Mouse (Mus musculus) gastrocnemius, postnatal 36 days (tissue): Measurements from ENCODE around the gene Pacsin2. TPM values are rescaled to one million over a fixed set of nuclear protein-coding genes. Genes with fewer than 3 reads are reported as not detected.
"Not testable (repeated sequence)": the region's sequence is repeated elsewhere in the genome, so short reads cannot be mapped to it uniquely, and the experiment has no call there.

Experiments used
- DNase-seq, 2 experiments: peaks; one replicate each; pipeline ENCODE4 v3.0.0; 2022
- intact Hi-C: fragments of 180-260 bp; cut with DNase I; formaldehyde crosslinking; loops from one replicate; pipeline ENCODE4 v1.15.1; 2025
- total RNA-seq, 2 experiments: library from RNA; stranded (reverse); gene quantifications; 2 replicates each; pipeline ENCODE4 v1.2.3; 2021

Gene Pacsin2
- total RNA-seq, 2 experiments from 2014 or later = 41.4 to 50.5 TPM

GRCm38 (mm10) chr15:83482645-83483224 is 18.3 kb upstream of the Pacsin2 start:
- intact Hi-C loops = no loop called here
- no peak for DNase-seq

- intact Hi-C loops = no loop called here
- no peak for DNase-seq
Measured at GRCm38 (mm10) chr15:83481236-83481780, 16.9 kb upstream of the Pacsin2 start.

- intact Hi-C loops = no loop called here
Measured at GRCm38 (mm10) chr15:83479818-83480217, 15.4 kb upstream of the Pacsin2 start.

GRCm38 (mm10) chr15:83478096-83478495 is 13.7 kb upstream of the Pacsin2 start:
- intact Hi-C loops = no loop called here
- DNase-seq = no peak

More at GRCm38 (mm10) chr15:83479818-83480217, 15.4 kb upstream of the Pacsin2 start:
- no peak for DNase-seq

- no peak for DNase-seq
- intact Hi-C loops = no loop called here
Measured at GRCm38 (mm10) chr15:83476593-83477273, 12.3 kb upstream of the Pacsin2 start.

- DNase-seq = no peak
- intact Hi-C loops = no loop called here
Measured at GRCm38 (mm10) chr15:83474466-83474836, 10.0 kb upstream of the Pacsin2 start.

- DNase-seq = peak; percentile 57 to 65
- intact Hi-C loops = no loop called here
Measured at GRCm38 (mm10) chr15:83473832-83474465, 9.5 kb upstream of the Pacsin2 start.

GRCm38 (mm10) chr15:83473251-83473650 is 8.8 kb upstream of the Pacsin2 start:
- intact Hi-C loops = no loop called here
- DNase-seq = no peak

GRCm38 (mm10) chr15:83471476-83471875 is 7.1 kb upstream of the Pacsin2 start:
- intact Hi-C loops = no loop called here
- peak in 1 of 2 experiments; percentile 41 for DNase-seq

GRCm38 (mm10) chr15:83470443-83470842 is 6.0 kb upstream of the Pacsin2 start:
- DNase-seq = no peak
- intact Hi-C loops = no loop called here

GRCm38 (mm10) chr15:83469279-83469821 is 4.9 kb upstream of the Pacsin2 start:
- intact Hi-C loops = loop anchor here (10.0 kb wide), 1 partner anchor 55 kb away; no protein-coding TSS in a partner anchor
- DNase-seq = no peak

GRCm38 (mm10) chr15:83467232-83467966 is 3.0 kb upstream of the Pacsin2 start:
- DNase-seq = no peak
- intact Hi-C loops = loop anchor here (10.0 kb wide), 1 partner anchor 53 kb away; no protein-coding TSS in a partner anchor

GRCm38 (mm10) chr15:83466331-83466730 is 1.9 kb upstream of the Pacsin2 start:
- intact Hi-C loops = loop anchor here (10.0 kb wide), 1 partner anchor 52 kb away; no protein-coding TSS in a partner anchor
- DNase-seq = no peak

GRCm38 (mm10) chr15:83464905-83465650 is 672 bp upstream of the Pacsin2 start:
- intact Hi-C loops = loop anchor here (10.0 kb wide), 1 partner anchor 50 kb away; no protein-coding TSS in a partner anchor
- no peak for DNase-seq

GRCm38 (mm10) chr15:83463369-83464082 is 880 bp downstream of the Pacsin2 start:
- intact Hi-C loops = loop anchor here (10.0 kb wide), 1 partner anchor 49 kb away; no protein-coding TSS in a partner anchor

GRCm38 (mm10) chr15:83462349-83462748 is 2.1 kb downstream of the Pacsin2 start:
- intact Hi-C loops = loop anchor here (10.0 kb wide), 1 partner anchor 48 kb away; no protein-coding TSS in a partner anchor
- DNase-seq = not testable (repeated sequence)

More at GRCm38 (mm10) chr15:83463369-83464082, 880 bp downstream of the Pacsin2 start:
- no peak for DNase-seq

GRCm38 (mm10) chr15:83460891-83461290 is 3.5 kb downstream of the Pacsin2 start:
- DNase-seq = no peak
- intact Hi-C loops = loop anchor here (10.0 kb wide), 1 partner anchor 46 kb away; no protein-coding TSS in a partner anchor

- intact Hi-C loops = no loop called here
- DNase-seq = no peak
Measured at GRCm38 (mm10) chr15:83457541-83457940, 6.9 kb downstream of the Pacsin2 start.

GRCm38 (mm10) chr15:83455637-83456036 is 8.8 kb downstream of the Pacsin2 start:
- intact Hi-C loops = no loop called here
- no peak for DNase-seq
